Mouse (Mus musculus) T-helper 17 cell (primary cell): ENCODE measurements at regions not wholly inside any gene's neighbourhood (a gene's known extent, or its start where the extent isn't known, plus 50 kb on each side); places are given as distances from the start of the nearest gene placed in this dataset.

Experiments
- in situ Hi-C, 2 experiments: fragments of 300-600 bp; cut with MboI, MseI; formaldehyde crosslinking; loops; 1 replicate in 1 of 2; 2 replicates in 1 of 2; pipeline ENCODE4 v1.15.1; 2025; ENCODE audit warnings: high pct_unique_total_duplicates in 2 of 2

DNA sequence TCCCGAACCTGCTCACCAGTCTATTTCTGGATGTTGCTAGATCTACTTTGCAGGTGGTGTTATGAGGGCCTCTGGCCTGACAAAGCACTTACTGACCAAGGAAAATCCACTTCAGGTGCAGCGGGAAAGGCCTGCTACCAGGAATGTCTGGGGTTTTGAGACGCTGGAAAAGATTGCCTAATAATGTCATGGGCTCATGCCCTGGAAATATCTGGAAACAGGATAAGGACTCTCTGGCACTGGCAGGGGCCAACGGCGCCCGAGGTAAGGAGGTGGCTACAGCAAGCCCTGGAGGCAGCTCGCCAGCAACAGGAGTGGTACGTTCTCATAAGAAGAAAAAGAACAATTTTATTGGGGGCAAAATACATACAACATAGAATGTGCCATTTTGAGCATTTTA lies 94.7 kb downstream of the Zfp36l1 start:
- in situ Hi-C loops, result no loop called here

DNA sequence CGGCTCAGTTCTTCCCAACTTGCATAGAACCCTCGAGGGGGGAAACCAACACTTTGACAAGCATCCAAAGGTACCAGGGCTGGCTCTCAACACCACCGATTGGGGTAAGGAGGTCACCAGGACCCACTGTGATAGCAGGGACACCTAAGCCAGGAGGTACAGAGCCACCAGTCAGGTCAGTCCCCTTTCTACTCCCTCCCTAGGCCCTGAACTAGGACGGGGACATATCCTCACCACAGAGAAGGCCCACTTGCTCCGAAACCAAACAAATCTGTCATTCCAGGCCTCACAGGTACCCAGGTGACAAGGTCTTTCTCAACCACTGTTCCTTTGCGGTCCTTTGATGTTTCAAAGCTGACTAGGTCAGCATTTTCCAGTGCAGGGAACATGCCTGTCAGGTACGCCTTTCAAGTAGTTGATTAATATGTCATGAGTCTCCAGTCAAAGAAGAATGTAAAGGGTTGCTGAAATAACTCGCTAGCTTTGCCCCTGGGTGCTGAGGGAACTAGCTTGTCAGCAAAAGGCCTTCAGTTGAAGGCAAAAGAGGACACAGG lies 95.4 kb downstream of the Zfp36l1 start:
- in situ Hi-C loops, result no loop called here

- in situ Hi-C loops, result no loop called here
Measured at GRCm38 (mm10) chr12:80015938-80016337, 96.9 kb downstream of the Zfp36l1 start.

- in situ Hi-C loops, result no loop called here
Measured at GRCm38 (mm10) chr12:80014598-80014983, 98.2 kb downstream of the Zfp36l1 start.

GRCm38 (mm10) chr12:80013904-80014597 lies 98.8 kb downstream of the Zfp36l1 start:
- in situ Hi-C loops, result no loop called here

- in situ Hi-C loops, result no loop called here
Measured at GRCm38 (mm10) chr12:80013577-80013903, 99.3 kb downstream of the Zfp36l1 start.

GRCm38 (mm10) chr12:80011916-80012315 lies 100.9 kb downstream of the Zfp36l1 start:
- in situ Hi-C loops, result no loop called here

GRCm38 (mm10) chr12:80010947-80011346 lies 101.9 kb downstream of the Zfp36l1 start:
- in situ Hi-C loops, result no loop called here

GRCm38 (mm10) chr12:80010220-80010619 lies 102.6 kb downstream of the Zfp36l1 start:
- in situ Hi-C loops, result no loop called here

DNA sequence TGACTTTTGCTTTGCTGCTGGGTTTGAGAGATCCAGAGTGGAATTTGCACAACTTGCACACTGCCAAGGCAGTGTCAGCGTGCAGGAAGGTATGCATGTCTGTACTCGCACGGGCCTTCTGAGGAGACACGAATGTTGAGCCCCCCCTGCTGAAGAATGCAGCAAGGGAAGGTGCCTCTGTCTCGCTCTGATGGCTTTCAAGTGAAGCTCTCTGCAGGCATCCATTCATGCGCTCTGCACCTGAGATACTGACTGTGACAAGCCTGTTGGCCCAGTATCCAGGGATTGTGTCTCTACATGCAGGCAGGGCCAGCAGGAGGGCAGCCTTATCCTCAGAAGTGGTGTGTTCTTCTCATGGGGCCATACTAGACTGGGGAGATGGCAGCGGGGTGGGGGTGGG lies 105.0 kb downstream of the Zfp36l1 start:
- in situ Hi-C loops, result no loop called here

DNA sequence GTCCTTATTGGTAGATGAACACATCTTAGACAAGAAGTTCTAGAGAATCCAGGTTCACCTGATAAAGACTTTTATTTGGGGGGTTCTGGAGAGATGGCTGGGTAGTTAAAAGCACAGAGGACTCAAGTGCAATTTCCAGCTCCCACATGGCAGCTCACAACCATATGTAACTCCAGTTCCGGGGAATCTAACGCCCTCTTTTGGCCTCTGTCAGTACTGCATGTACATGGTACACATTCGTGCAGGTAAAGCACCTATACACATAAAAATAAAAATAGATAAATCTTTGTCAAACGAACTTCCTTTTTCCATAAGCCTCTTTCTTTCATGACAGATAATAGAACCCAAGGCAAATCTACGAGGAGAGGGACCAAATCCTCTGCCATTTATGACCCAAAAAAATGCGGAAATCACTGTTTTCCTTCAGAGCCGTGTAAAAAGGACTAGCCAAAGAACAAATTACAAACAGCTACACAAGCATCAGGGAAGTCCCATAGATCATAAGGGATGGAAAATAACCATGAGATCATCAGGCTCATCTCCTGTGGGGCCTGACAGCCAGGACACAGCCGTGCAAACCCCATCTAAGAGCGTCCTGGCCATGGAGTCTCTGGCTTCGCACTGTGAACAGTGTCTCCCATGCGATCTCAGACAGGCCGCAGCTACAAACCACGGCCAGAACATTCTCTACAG lies 107.4 kb downstream of the Zfp36l1 start:
- in situ Hi-C loops, result no loop called here

DNA sequence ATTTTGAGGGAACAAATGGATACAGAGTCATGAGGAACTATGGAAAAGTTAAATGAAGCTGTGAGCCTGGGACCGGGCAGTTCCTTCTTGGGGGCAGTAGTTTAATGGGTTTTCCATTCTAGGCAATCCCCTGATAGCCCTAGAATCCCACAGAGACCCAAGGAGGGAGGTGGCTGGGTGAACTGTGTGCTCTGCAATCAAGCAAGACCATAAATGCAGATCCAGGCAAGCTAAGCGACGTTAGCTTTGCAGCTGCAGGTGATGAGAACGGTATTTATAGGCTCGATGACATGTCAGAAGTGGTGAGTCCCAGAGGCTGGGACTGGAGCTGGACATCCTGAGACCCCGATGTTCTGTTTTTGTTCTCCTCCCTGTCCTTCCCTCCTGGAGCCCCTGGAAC lies 108.2 kb downstream of the Zfp36l1 start:
- in situ Hi-C loops, result no loop called here

DNA sequence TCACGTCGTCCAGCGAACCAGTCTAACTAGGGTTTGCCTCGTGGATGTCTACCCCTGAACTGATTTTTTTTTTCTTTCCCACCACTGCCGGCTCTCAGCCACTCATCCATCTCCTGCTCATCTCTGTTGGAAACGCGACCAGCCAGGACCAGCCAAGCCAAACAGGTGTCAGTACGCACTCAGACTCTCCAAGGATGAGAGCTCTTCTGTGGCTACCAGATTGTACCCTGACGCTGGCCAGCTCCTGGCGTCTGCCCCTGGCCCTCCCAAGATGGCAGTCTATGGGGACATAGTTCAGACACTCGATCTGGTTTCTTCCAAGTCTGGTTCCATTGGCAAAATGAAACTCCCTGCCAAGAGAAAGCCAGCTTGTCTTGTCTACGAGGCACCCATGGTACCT lies 109.3 kb downstream of the Zfp36l1 start:
- in situ Hi-C loops, result no loop called here

- in situ Hi-C loops, result no loop called here
Measured at GRCm38 (mm10) chr12:80002474-80003125, 110.2 kb downstream of the Zfp36l1 start.

DNA sequence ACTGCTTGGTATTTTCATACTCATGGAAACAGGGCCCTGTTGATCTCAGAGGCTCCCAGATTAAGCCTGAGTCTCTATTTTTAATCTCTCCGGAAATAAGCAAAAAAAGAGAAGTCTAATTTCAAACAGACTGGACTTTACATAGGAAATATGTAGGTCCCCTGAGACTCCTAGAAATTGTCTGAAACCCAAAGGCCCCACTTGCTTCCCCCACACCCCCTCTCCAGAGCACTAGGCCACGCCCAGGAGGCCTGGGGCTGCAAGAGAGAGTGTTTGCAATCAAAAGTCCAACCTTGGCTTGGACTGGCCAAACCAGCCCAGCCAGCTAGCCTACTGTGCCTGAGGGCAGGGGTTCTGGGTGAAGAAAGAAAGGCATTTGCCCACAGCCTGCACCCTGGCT lies 111.0 kb downstream of the Zfp36l1 start:
- in situ Hi-C loops, result no loop called here

DNA sequence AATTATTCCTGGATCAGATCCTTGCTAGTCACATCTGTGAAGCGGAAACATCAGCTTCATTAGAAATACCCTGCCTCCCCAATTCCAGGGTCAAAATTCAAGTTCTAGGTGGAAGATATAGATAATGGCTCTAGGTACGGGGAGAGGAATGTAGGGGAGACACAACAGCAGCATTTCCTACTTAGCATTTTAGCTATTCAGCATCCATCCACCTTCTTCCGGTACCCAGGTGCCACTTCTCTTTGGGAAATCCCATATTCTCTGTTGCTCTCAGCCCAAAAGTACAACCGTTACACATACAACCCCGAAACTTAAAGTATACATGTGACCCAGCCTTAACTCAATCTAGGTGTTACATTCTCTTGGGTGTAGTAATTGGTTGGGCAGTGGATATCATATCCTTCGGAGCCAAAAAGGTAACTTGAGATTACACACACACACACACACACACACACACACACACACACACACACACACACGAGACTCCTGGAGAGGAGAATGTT lies 112.9 kb downstream of the Zfp36l1 start:
- in situ Hi-C loops, result no loop called here

- in situ Hi-C loops, result no loop called here
Measured at GRCm38 (mm10) chr12:79998788-79999187, 114.0 kb downstream of the Zfp36l1 start.

GRCm38 (mm10) chr12:79998339-79998738 lies 114.5 kb downstream of the Zfp36l1 start:
- in situ Hi-C loops, result no loop called here

- in situ Hi-C loops, result no loop called here
Measured at GRCm38 (mm10) chr12:79997201-79997600, 115.6 kb downstream of the Zfp36l1 start.

GRCm38 (mm10) chr12:79995521-79996094 lies 117.2 kb downstream of the Zfp36l1 start:
- in situ Hi-C loops, result no loop called here

DNA sequence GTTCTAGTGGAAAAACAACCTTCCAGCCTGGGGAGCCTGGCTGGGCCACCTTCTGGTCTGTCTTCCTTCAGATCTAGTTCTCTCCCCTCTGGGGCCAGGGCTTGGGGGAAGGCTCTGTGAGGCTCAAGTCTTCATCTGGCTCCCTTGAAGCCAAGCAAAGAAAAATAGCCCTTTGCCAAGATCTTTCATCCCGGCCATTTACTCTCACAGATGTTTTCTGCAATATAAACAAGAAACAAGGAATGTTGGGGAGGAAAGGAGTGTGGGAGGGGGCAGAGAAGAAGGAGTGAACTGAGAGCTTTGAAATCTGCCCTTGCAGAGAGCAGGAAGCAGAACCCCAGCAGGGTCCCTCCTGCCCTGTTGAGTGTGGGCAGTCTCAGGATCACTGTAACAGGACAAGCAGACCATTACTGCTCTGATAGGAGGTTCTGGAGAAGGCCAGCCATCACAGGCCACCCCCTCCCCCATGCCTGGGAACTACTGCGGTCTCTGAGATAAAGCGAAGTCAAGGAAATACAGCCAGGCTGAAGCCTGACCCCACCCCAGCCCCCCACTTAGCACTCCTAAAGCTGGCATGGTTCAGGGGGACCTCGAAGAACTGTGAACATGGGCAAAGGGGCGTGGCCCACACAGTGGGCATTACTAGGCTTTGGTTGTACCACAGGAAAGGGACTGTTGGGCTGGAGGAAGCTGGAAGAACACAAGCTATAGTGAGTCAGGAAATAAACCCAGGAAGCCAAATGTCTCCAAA lies 118.8 kb downstream of the Zfp36l1 start:
- in situ Hi-C loops, result no loop called here
